Mouse (Mus musculus): ENCODE data around the gene Map4k4. TPM values are rescaled to one million over a fixed set of nuclear protein-coding genes. Genes with fewer than 3 reads are reported as not detected.

Map4k4 gene
- polyA plus RNA-seq, 1 experiment = 0.01 TPM

DNA sequence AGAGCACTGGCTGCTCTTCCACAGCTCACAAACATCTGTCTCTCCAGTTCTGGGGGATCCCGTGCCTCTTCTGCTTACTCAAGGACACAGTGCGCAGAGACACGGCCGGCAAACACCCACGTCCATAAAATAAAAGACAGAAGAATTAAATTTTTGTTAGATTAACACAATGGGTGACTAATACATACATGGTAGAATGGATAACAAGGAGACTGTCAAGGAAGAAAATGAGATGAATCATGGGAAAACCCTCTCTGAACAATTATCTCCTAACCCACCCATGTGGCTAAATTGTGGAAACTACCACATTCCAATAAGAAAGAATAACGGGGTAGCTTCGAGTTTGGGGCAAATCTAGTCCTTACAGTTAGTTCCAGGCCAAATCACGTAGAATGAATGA lies 11.3 kb upstream of the Map4k4 start:
- TF ChIP-seq GATA1 (IDR thresholded peaks at IDR 0.05; ENCODE audit: low read length) = no peak

DNA sequence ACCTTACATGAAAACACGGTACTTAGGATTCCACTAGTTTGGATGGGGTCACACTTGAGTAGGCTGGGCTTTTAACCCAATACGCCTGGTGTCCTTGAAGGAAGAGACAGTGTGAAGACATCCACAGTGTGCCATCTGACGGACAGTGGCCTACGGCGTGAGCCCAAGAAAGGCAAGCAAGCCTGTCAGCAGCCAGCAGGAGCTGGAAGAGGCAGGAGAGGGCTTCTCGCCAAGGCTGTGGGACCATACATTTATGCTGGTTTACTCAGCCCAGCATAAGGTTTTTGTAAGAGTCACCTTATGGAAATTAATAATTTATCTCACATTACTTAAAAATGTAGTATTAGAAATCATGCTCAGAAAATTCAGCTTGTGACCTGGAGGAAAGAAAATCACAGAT lies 10.7 kb upstream of the Map4k4 start:
- no peak for TF ChIP-seq GATA1 (IDR thresholded peaks at IDR 0.05; ENCODE audit: low read length)

DNA sequence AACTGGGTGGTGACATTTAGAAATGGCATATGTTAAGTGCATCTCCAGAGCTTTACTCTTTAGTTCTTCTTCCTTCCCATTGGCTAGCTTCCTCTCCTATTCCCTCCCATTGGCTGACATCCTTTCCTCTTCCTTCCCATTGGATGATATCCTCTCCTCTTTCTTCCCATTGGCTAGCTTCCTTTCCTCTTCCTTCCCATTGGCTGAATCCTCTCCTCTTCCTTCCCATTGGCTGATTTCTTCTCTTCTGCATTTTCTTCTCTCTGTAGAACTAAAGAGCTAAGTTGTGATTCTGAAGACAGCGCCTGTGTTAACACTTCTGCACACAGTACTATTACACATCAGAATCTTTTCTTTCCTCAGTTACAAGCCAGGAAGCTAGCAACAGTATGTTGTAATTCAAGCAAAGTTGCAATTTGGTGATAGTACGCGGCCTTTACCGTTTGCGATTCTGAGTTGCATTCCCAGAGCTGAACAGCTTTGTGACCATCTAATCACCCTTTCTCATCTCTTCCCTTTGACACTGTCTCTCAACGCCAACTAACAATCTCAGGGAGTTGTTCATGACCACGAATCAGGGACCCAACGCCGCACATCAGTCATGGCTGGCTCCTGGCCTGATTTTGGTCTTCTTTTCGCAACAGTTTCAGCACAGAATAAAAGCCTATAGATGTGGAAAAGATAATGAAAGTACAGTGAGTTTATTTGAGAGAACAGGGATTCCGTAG lies 7.4 kb upstream of the Map4k4 start:
- no peak for TF ChIP-seq GATA1 (IDR thresholded peaks at IDR 0.05; ENCODE audit: low read length)

DNA sequence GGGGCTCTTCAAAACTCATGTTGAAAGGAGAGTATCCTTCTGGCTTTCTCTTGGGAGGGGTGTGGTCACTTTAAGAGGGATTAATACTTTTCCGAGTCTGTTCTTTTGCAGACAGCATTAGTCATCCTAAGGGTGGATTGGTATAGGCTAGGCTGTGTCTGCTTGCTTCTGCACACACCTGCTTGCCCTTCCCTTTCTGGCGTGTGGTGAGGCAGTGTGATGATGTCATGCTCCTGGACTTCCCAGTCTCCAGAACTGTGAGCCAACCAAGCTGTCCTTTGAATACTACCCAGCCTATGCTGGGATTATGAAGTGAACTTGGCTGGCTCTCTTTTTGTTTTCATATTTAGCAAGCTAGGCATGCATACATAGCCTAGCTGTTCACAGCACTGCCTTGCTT lies 5.6 kb upstream of the Map4k4 start:
- TF ChIP-seq GATA1 (IDR thresholded peaks at IDR 0.05; ENCODE audit: low read length) = no peak

DNA sequence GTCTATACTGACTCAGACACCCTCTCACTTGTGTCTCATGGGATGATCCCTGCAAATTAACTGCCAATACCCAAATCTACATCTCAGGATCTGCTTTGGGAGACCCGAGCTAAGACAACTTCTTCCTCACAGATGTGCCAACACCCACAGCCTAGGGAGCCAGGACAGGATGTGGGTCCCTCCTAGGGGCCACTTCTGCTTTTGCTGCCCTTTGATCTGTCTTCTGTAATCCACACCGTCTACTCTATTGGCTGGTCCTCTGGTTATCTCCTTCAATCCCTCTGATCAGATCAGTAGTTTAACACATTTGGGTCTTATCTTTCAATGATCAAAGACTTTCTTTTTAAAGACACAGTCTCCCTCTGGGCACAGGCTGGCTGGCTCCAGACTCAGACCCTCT lies 5.2 kb upstream of the Map4k4 start:
- no peak for TF ChIP-seq GATA1 (IDR thresholded peaks at IDR 0.05; ENCODE audit: low read length)

DNA sequence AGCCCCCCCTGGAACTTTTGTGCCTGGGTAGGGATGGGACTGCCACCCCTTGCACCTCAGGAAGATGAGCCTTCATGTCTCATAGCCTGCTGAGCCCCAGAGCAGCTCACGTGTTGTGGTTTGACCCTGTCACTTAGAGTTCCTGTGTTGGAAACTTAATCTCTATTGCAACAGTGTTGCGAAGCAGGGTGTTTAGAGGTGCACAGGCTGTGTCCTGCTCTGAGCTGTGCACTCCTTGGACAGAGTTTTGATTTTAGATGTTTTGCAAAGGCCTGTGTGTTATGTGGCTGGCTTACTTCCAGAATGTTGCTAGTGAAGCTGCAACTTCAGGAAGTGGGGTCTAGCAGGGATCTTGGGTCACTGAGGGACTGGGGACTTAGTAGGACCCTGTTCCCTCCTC lies 4.1 kb upstream of the Map4k4 start:
- no peak for TF ChIP-seq GATA1 (IDR thresholded peaks at IDR 0.05; ENCODE audit: low read length)

DNA sequence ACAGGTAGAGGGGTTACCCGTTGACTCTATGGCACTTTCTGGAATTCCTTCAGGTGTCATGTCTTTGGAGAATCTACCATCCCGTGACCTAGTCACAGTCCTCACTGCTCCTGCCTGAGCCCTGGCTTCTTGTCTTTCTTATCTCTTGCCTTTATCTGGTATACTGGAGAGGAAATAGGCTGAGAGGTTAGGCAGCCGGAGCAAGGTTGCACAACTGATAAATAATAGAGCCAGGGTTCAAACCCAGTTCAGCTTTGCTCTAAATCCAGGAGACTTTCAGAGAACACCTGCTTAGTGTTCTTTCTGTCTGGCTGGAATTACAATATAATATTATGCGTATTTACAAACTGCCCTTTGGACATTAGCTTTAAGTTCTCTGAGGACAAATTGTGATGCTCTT lies 2.0 kb upstream of the Map4k4 start:
- TF ChIP-seq GATA1 (IDR thresholded peaks at IDR 0.05; ENCODE audit: low read length) = no peak

GRCm38 (mm10) chr1:39901063-39901811 lies 524 bp downstream of the Map4k4 start:
- TF ChIP-seq GATA1 (IDR thresholded peaks at IDR 0.05; ENCODE audit: low read length) = no peak

- no peak for TF ChIP-seq GATA1 (IDR thresholded peaks at IDR 0.05; ENCODE audit: low read length)
These were observed 1.4 kb downstream of the Map4k4 start for GRCm38 (mm10) chr1:39901851-39902703.

DNA sequence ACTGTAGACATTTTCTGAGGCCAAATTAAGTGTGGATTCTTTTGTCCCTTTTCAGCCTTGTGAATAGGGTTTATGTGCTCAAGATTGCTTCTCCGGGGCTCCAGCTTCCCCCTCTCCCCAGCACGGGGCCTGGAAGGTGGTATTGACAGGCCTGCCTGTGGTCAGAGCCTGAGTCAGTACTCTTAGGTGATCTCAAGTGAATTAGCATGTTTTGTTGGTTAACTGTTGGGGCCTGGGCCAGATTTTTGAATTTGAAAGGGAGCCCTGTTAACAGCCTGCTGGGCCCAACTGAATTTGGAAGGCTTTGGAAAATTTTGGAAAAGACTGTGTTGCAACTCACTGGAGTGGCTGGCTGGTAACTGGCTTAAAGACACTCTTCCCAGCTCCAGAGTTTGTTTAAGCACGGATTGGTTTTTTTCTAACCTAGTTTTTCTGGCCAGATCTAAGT lies 2.0 kb downstream of the Map4k4 start:
- TF ChIP-seq GATA1 (IDR thresholded peaks at IDR 0.05; ENCODE audit: low read length) = no peak

- no peak for TF ChIP-seq GATA1 (IDR thresholded peaks at IDR 0.05; ENCODE audit: low read length)
These were observed 4.0 kb downstream of the Map4k4 start for GRCm38 (mm10) chr1:39904720-39905119.

GRCm38 (mm10) chr1:39906921-39907320 lies 6.2 kb downstream of the Map4k4 start:
- TF ChIP-seq GATA1 (IDR thresholded peaks at IDR 0.05; ENCODE audit: low read length) = no peak

- no peak for TF ChIP-seq GATA1 (IDR thresholded peaks at IDR 0.05; ENCODE audit: low read length)
These were observed 8.3 kb downstream of the Map4k4 start for GRCm38 (mm10) chr1:39908976-39909375.

DNA sequence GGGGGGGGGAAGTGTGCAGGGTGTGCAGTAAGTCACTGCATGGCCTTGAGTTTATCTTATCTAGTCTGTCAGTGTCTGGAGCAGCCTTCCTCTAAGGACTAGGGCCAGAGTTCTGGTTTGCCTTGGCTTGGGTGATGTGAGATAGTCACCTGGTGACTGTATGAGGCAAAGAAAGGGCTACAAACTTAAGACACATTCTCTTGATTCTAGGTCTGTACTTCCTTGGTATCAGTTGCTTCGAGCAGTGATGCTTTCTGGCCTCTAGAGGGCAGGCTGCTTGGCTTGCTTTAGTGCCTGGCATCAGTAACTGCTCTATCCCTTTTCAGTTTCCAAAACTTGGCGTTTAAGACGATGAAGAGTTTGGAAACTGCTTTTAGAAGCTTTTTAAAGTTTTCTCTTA lies 10.7 kb downstream of the Map4k4 start:
- no peak for TF ChIP-seq GATA1 (IDR thresholded peaks at IDR 0.05; ENCODE audit: low read length)

- no peak for TF ChIP-seq GATA1 (IDR thresholded peaks at IDR 0.05; ENCODE audit: low read length)
These were observed 12.5 kb downstream of the Map4k4 start for GRCm38 (mm10) chr1:39913256-39913655.

DNA sequence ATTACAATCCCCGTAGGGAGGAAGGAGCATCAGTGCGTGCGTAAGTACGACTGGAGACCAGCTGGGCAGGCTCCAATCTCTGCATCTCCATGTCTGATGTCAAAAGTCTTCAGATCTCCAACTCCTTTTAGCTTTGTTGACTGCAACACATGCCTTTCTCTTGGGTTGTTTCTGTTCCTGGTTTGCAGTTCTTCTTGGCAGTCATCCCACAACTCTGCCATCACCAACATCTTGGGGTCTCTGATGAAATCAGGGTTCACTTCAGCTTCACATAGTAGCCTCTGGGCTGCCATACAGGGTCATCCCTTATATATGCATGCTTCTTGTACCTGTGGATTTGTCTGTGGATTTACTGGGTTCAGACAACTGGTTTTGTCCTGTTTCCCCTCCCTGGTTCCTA lies 15.4 kb downstream of the Map4k4 start:
- no peak for TF ChIP-seq GATA1 (IDR thresholded peaks at IDR 0.05; ENCODE audit: low read length)
